Mouse (Mus musculus) cerebellum, adult 8-10 months (tissue): ENCODE results near the gene Stk38.
A peak's percentile ranks its signal among the peaks of the same experiment; 100 is the strongest.
"Not testable (repeated sequence)": the region's sequence is repeated elsewhere in the genome, so short reads cannot be mapped to it uniquely, and the experiment has no call there.

ENCODE experiments used
- DNase-seq: peaks from one replicate; pipeline ENCODE4 v3.0.0; 2022

The Stk38 gene

DNA sequence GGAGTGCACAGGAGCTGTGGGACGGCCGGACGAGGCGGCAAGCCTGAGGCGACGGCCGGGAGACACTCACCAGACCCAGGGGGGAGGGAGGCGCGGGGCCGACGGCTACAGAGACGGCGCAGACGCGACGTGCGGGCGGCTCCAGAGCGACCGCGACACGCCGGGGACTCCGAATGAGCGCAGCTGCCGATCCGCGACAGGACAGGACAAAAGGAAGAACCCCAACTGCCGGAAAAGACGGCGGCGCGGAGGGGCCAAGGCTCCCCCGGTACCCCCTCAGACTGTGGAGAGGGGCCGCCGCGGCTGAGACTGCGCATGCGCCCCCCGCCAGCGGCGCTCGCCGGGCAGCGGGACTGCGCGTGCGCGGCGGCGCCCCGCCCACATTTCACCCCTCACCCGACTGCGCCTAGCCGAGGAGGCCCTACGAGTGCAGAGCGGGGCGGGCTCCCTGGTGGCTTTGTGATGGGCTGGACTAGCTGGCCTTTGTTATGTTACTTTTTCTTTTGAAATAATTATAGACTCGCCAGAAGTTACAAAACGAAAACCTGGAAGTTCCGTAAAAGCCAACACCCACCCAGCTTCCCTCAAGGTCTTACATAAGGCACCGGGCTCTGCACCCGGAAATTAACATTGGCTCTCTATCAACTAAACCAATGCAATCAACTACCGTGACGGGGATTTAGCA is at the start of gene Stk38:
Gene Stk38, minus strand, starts transcription at position 355 of the 685 bp plus-strand sequence.
- DNase-seq: peak; percentile 95

GRCm38 (mm10) chr17:29057361-29057890 is 49.6 kb upstream of the Stk38 start:
- DNase-seq: no peak

- no peak for DNase-seq
These were observed 48.9 kb upstream of the Stk38 start for GRCm38 (mm10) chr17:29056699-29057151.

DNA sequence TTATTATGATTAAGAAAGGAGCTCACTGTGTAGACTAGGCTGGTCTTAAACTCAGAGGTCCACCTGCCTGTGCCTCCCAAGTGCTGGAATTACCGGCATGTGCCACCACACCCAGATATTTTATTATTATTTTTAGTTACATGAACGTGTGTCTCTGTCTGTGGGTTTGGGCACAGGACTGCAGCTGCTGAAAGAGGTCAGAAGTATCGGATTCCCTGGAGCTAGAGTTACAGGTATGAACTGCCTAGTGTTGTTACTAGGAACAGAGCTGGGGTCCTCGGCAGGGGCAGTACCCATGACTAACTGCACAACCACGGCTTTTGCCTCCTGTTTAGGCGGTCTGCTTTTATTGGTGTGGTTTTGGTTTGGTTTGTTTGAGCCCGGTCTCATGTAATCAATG is 48.4 kb upstream of the Stk38 start:
- no peak for DNase-seq

GRCm38 (mm10) chr17:29055586-29055985 is 47.8 kb upstream of the Stk38 start:
- DNase-seq: no peak

DNA sequence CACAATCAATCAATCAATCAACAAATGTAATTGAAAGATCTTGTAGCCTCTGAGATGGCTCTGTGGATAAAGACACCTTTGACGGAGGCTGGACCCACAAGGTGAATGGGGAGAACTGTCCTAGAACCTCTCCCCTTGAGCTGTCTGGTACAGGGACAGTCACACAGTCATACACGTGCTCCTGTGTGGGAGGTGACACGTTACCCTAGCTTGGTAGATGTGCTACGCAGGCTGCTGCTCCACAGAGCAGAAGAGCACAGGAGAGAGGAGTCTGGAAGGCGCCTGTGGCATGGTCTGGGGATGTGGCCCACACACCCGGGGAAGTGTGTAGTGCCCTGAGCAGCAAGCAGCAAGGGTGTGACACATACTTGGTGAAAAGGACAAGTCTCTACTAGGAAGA is 46.6 kb upstream of the Stk38 start:
- DNase-seq: no peak

- DNase-seq: no peak
These were observed 46.0 kb upstream of the Stk38 start for GRCm38 (mm10) chr17:29053841-29054240.

DNA sequence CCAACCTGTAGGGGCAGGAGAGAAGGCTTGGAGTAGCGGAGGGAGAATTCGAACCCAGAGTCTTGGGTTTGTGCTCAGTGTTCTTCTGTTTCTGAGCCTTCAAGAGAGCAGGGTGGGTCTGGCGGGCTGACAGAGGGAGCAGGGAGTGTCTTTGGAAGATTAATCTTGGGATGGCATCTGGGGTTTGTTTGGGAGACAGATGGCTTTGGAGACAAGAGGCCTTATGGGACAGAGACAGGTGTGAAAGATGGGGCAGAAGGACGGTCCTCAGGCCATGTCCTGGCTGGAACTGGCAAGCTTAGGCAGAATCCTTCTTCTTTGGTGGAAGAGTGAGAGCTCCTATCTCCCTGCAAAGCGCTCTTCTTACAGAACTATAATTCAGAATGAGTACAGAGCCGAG is 45.3 kb upstream of the Stk38 start:
- DNase-seq: no peak

DNA sequence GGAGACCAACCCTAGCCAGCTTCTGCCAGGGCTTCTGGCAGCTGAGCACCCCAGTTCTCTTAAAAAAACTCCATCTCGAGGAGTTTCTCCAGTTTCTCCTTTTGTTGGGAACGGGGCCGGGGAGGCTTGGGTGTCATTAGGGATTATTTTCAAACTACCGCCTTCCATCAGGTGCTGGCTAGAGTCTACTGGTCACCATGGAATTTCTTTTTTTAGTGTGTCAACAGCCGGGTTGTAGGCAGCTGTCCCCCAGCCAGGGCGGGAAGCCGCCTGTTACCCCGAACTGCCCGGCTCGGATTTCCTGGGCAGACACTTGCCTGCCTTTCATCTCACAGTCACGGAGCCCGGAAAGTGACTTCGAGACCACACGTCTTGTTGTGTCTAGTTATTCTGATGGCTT is 43.0 kb upstream of the Stk38 start:
- no peak for DNase-seq

DNA sequence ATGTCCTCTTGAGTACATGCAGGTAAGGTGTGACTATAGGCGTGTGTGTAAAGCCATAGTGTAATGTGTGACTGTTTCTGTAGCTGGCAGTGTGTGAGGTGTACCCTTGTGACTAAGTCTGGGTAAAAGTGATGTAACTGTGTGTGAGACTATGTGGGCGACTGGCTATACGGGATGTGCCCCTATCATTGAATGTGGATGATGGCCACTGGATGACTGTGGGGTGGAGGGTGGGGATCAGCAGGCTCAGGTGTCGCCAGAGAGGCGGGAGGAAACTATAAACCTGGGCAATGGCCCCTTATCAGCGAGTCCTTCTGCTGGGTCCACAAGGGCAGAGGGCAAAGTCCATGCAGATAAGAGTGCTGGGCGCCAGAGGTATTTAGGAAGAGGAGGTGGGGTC is 42.1 kb upstream of the Stk38 start:
- DNase-seq: no peak

DNA sequence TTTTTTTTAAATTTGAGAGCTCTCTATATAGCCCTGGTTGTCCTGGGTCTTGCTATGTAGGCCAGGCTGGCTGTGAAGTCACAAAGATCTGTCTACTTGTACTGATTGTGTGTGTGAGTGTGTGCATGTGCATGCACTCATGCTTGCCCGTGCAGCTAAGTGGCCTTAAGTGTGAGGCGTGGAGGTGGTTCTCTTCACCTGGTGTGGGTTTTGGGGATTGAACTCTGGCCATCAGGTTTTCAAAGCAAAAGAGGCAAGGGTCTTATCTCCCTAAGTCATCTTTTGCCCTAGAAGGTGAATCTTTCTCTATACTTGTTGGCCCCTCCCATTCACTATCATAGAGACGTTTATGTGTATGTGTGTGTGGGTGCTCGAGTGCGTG is 41.7 kb upstream of the Stk38 start:
- no peak for DNase-seq

GRCm38 (mm10) chr17:29048748-29049507 is 41.1 kb upstream of the Stk38 start:
- DNase-seq: peak; percentile 90

DNA sequence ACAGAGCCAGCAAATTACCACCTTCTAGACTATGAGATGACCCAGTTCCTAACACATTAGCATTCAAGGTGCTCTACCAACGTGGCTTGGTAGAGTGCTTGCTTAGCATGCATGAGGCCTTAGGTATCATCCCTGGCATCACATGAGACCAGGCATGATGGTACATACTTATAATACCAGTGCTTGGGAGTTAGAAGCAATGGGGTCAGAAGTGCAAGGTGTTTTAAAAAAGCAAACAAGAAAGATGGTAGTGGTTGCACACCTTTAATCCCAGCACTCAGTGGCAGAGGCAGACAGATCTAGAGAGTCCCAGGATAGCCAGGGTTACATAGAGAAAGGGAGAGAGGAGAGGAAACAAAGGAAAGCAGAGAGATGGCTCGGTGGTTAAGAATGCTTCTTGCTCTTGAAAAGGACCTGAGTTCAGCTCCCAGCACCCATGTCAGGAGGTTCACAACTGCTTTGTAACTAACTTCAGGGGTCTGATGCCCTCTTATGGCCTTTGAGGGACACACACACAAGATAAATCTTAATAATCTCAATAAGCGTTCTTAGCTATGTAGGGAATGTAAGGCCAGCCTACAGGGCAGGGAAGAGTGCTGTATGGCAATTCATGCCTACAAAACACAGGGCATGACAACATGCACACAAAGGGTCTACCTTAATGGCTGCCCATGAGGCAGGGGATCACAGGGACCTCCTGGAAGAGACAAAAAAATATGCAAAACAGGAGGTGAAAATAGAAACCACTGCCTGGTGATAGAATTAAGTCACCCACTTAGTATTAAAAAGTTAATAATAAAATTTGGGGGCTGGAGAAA is 40.1 kb upstream of the Stk38 start:
- DNase-seq: no peak

DNA sequence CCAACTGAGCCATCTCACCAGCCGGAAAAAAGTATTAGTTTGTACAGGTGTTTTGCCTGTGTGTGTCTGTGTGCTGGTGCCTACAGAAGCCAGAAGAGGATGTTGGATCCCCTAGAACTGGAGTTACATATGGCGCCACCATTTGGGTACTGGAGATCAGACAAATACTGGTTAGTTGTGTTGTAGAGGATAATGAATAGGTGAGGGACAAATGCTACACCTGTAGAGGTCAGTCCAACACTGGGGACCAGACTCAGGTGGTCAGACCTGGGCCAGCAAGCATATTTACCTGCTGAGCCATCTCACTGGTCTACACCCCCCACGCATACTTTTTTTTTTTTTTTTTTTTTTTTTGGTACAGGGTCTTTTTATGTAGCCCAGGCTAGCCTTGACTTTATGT is 39.1 kb upstream of the Stk38 start:
- DNase-seq: no peak

DNA sequence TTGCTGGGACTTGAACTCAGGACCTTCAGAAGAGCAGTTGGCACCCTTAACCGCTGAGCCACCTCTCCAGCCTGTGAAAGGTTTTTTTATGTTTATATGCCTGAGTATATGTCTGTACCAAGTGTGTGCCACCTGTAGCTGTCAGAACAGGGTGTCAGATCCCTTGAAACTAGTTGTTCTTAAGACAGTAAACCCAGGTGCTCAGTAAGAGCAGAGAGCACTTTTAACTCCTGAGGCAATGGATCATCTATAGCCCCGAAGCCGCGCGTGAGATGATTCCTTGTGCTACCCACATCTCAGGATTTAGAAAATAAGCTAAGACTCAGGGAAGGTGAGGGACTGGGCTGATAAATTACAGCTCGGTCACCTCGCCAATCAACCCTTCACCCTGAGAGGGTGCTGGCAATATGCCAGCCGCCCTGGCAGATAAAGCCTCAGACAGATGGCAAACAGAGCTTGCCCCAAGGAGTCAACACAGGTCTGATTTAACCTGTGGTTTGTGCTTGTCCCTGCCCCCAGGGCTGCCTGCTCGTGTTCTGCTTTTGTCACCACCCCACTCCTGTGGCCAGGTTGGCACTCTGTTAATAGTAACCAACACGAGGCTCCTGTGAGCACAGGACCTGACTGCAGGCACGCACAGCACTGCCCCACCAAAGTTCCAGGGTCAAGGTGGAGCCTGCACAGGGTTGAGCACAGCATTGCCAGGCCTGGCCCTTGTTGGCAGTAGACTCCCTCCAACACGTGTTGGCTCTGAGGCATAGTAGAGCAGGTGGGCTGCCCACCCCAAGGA is 38.1 kb upstream of the Stk38 start:
- peak; percentile 74 for DNase-seq

DNA sequence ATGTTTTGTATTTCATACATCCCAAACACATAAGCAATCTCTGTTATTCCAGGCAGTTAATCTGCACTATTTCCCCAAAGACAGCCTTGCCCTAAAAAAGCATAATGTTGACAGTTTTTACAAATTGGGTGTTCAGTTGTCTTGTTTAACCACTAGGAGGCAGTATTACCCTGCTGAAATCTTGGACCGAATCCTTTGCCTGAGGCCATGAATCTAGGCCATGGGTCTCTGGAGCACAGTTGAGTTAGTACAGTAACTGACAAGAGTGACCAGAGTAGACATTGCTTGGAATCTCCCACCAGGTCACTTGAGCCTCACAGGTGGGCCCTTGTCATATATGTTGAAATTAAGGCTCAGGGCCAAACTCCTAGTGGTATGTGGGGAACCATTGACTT is 37.1 kb upstream of the Stk38 start:
- DNase-seq: no peak

DNA sequence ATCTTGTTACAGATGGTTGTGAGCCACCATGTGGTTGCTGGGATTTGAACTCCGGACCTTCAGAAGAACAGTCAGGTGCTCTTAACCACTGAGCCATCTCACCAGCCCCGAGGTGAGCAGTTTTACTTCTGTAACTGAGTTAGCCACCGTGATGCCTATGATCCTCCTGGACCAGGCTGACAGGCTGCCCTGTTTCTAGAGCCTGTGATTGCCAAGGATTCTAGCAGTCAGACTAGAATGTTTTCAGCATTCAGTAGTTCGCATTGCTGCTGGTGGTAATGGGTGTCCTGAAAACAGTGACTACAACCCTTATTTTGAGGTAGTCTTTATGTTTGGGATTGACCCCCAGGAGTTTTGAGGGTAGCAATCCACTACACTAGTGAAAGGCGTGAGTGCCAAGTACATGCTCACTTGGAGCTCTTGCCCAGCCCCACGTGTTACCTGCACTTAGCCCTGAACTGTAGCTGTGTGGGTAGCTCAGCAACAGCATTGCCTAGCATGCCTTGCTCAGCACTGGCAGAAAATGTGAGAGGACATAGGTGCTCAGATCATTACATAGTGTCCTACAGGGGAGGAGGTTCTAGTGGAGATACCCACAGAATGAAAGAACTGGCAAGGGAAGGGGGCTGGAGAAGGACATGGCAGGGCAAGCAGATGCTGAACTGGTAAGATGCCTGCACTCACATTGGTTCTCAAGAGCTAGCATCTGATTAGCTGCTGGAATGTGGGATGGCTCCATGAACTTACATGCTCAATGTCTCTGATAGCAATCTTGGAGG is 36.5 kb upstream of the Stk38 start:
- DNase-seq: no peak

DNA sequence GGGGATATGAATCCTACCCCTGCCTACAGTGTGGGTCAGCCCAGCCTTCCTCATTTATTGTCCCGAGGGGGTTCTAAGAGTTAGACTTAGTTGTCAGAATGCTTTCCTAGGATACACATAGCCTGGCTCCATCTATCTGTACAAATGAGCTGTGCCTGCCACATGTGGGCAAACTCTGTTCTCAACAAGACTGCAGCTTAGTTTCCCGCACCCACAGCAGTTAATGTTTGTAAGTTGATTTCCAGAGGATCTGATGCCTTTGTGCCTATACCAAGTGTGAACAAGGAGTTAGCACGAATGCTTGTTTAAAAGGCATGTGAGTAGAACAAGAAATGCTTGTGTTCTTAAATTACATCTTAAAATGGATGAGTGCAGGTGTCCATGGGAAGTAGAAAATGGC is 35.8 kb upstream of the Stk38 start:
- DNase-seq: no peak

DNA sequence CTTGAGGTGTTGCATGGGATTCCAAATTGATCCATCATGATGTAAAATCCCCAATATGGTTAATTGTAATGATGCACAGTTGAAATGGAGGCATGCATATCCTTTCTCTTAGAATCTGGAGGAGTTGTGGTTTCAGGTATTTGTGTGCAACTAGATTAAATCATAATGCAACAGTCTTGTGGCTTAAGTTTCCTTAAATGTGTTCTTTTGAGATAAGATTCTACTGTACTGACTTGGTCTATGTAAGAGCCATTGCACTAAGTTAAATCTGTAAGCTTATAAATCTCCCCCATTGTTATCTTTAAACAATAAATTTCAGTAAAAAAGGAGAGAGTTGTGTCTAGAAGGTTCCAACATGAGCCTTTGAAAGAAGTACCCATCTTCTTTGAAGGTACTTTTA is 34.8 kb upstream of the Stk38 start:
- no peak for DNase-seq

- not testable (repeated sequence) for DNase-seq
These were observed 33.8 kb upstream of the Stk38 start for GRCm38 (mm10) chr17:29041632-29042031.

- DNase-seq: no peak
These were observed 31.6 kb upstream of the Stk38 start for GRCm38 (mm10) chr17:29039351-29039750.

DNA sequence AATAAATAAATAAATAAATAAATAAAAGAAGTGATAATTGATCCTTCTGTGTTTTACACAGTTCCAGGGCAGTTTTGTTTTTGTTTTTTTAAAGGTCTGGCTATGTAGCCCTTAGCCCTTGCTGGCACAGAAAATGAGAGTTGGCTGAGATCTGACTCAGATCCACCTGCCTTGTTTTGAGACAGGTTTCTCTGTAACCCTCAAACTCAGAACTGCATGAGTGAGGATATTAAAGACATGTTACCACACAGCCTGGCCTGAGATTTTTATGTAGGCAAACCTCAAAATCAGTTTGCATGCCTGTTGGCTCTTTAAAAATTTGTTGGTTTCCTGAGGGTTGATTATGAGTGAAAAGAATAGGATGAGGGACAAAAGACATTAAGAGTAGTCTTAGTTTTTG is 27.7 kb upstream of the Stk38 start:
- no peak for DNase-seq
